Mouse (Mus musculus) cerebellum, adult 2 months (tissue): Measurements from ENCODE around the gene Nsf. TPM values are rescaled to one million over a fixed set of nuclear protein-coding genes. Genes with fewer than 3 reads are reported as not detected.

Source experiments
- DNase-seq, 2 experiments: peaks; one replicate each; pipeline ENCODE4 v3.0.0; 2021
- H3K27ac ChIP-seq: fragments of 200-500 bp; 2 replicates; pipeline ENCODE4 v1.5.1; 2012; ENCODE audit warnings: low read length, control low read depth, inconsistent platforms; ENCODE audit not compliant: insufficient read depth
- H3K27me3 ChIP-seq: fragments of 200-500 bp; 2 replicates; pipeline ENCODE4 v1.6.1; 2012; ENCODE audit warnings: inconsistent platforms, mild to moderate bottlenecking, low read length, moderate library complexity; ENCODE audit not compliant: control insufficient read depth, insufficient read depth
- H3K4me1 ChIP-seq: fragments of 200-500 bp; 2 replicates; pipeline ENCODE4 v1.6.1; 2011; ENCODE audit warnings: low read length; ENCODE audit not compliant: control insufficient read depth, insufficient read depth
- H3K4me3 ChIP-seq: fragments of 200-500 bp; replicated peaks from 2 replicates; pipeline ENCODE3; 2011; ENCODE audit warnings: mild to moderate bottlenecking, low read depth, low read length, control low read depth; ENCODE audit not compliant: insufficient read depth
- CTCF ChIP-seq: fragments of 200-500 bp; IDR thresholded peaks from 2 replicates; pipeline ENCODE4 v1.5.1; 2011; ENCODE audit warnings: low read depth, mild to moderate bottlenecking, control low read depth, low read length, moderate library complexity, borderline replicate concordance; ENCODE audit not compliant: insufficient read depth
- POLR2A ChIP-seq: fragments of 200-500 bp; IDR thresholded peaks from 2 replicates; pipeline ENCODE4 v1.6.1; 2011; ENCODE audit warnings: low read length, control low read depth, borderline replicate concordance; ENCODE audit not compliant: insufficient read depth
- WGBS: fragments of 180-500 bp; shearing (Covaris S2); methylation state at CpG from one replicate; pipeline ENCODE4 v1.1.7; 2018; 5-methylcytosine and 5-hydroxymethylcytosine counted together
- polyA plus RNA-seq: library from polyadenylated mRNA; depleted of rRNA; stranded (reverse); fragments of >200 nt; gene quantifications from 2 replicates; pipeline ENCODE4 v1.2.3, GENCODE M21; 2012

Nsf gene
- polyA plus RNA-seq, 1 experiment, result 511 TPM

GRCm38 (mm10) chr11:103987423-103987822 lies 33.6 kb upstream of the Nsf start:
- Histone ChIP-seq H3K4me1 (no peaks in the 10 kb centered on the region), H3K27me3 (no peaks in the 10 kb centered on the region), H3K27ac (no peak overlapping the region), H3K4me3 (no peak overlapping the region)
- TF ChIP-seq CTCF (peak; percentile 90), POLR2A (no peak)
- WGBS, result 18% methylated on average over 8 of the region's 8 CpGs
- DNase-seq, result peak; percentile 78 to 82

GRCm38 (mm10) chr11:103984067-103984466 lies 30.2 kb upstream of the Nsf start:
- Histone ChIP-seq H3K4me1 (no peaks in the 10 kb centered on the region), H3K27ac (no peak overlapping the region), H3K4me3 (no peak overlapping the region), H3K27me3 (no peaks in the 10 kb centered on the region)
- WGBS, result 32% methylated on average over 5 of the region's 5 CpGs
- TF ChIP-seq CTCF (no peak), POLR2A (no peak)
- DNase-seq, result no peak

- no peak for DNase-seq
- TF ChIP-seq CTCF (no peak), POLR2A (no peak)
- Histone ChIP-seq H3K4me1 (no peaks in the 10 kb centered on the region), H3K4me3 (no peak overlapping the region), H3K27me3 (no peaks in the 10 kb centered on the region), H3K27ac (no peak overlapping the region)
- 82% methylated on average over 5 of the region's 5 CpGs for WGBS
Observed at GRCm38 (mm10) chr11:103981826-103982225, 28.0 kb upstream of the Nsf start.

- WGBS, result 89% methylated on average over 4 of the region's 4 CpGs
- no peak for TF ChIP-seq POLR2A
- no peak for TF ChIP-seq CTCF
- no peak overlapping the region for H3K27ac ChIP-seq
- DNase-seq, result no peak
- no peak overlapping the region for H3K4me3 ChIP-seq
- no peaks in the 10 kb centered on the region for H3K4me1 ChIP-seq
- no peaks in the 10 kb centered on the region for H3K27me3 ChIP-seq
Observed at GRCm38 (mm10) chr11:103979381-103979780, 25.5 kb upstream of the Nsf start.

GRCm38 (mm10) chr11:103970876-103971275 lies 17.0 kb upstream of the Nsf start:
- TF ChIP-seq POLR2A (no peak), CTCF (no peak)
- no peak overlapping the region for H3K27ac ChIP-seq
- no peaks in the 10 kb centered on the region for H3K27me3 ChIP-seq
- DNase-seq, result no peak
- 76% methylated on average over 3 of the region's 3 CpGs for WGBS
- H3K4me3 ChIP-seq, result no peak overlapping the region
- peaks cover 6% of the 10 kb centered on the region; the same call in 1 of the 2 replicates for H3K4me1 ChIP-seq

- TF ChIP-seq CTCF (no peak), POLR2A (no peak)
- H3K27ac ChIP-seq, result no peak overlapping the region
- 94% methylated on average over 5 of the region's 5 CpGs for WGBS
- H3K4me3 ChIP-seq, result no peak overlapping the region
- peaks cover 6% of the 10 kb centered on the region; the same call in 1 of the 2 replicates for H3K4me1 ChIP-seq
- H3K27me3 ChIP-seq, result no peaks in the 10 kb centered on the region
- DNase-seq, result no peak
Observed at GRCm38 (mm10) chr11:103969278-103969677, 15.4 kb upstream of the Nsf start.

- Histone ChIP-seq H3K27me3 (no peaks in the 10 kb centered on the region), H3K4me1 (peaks cover 6% of the 10 kb centered on the region; the same call in 1 of the 2 replicates), H3K4me3 (peak overlapping the region; percentile 62), H3K27ac (peak overlapping the region; percentile 27)
- DNase-seq, result peak in 1 of 2 experiments; percentile 59
- TF ChIP-seq CTCF (no peak), POLR2A (no peak)
- WGBS, result under 1% methylated on average over 20 of the region's 20 CpGs
Observed at GRCm38 (mm10) chr11:103967106-103967735, 13.4 kb upstream of the Nsf start.

GRCm38 (mm10) chr11:103956866-103957265 lies 3.0 kb upstream of the Nsf start:
- Histone ChIP-seq H3K4me3 (no peak overlapping the region), H3K27me3 (no peaks in the 10 kb centered on the region), H3K4me1 (peaks cover 6% of the 10 kb centered on the region), H3K27ac (no peak overlapping the region)
- no peak for TF ChIP-seq POLR2A
- TF ChIP-seq CTCF, result no peak
- WGBS, result 92% methylated on average over 4 of the region's 4 CpGs
- no peak for DNase-seq
